27 mouse cellular contexts compared by ENCODE assay signal in genomic region chr9:10348741-10349140, GRCm38 (mm10).
DNase-seq lines count a peak whose midpoint lies in the region; ATAC-seq and TF ChIP-seq lines count a peak whose summit lies in the region.
"Had no signal": no experiment of that assay in that cellular context is flagged by ENCODE, and none has a peak within 500 bp of the region (broad histone marks: within the 10 kb centered on the region; RNA-seq: fewer than 3 reads in every experiment).

No protein-coding gene starts in this region.

- no peak overlapping the region for H3K4me2 ChIP-seq in forebrain, postnatal 0 days (ENCODE audit: low read depth)
- no peak overlapping the region for H3K4me2 ChIP-seq in forebrain, embryonic 15.5 days (replicated peaks)
- H3K4me2 ChIP-seq in liver, postnatal 0 days (ENCODE audit: low read depth, low read length) = no peak overlapping the region
- H3K4me2 ChIP-seq: embryonic facial prominence, embryonic 15.5 days; heart, embryonic 13.5 days; hindbrain, embryonic 13.5 days; limb, embryonic 13.5 days; liver, embryonic 15.5 days had no signal

- no peaks in the 10 kb centered on the region for H3K9me3 ChIP-seq in forebrain, postnatal 0 days (ENCODE audit: low read length)
- no peaks in the 10 kb centered on the region for H3K9me3 ChIP-seq in forebrain, embryonic 15.5 days
- no peaks in the 10 kb centered on the region for H3K9me3 ChIP-seq in liver, postnatal 0 days (ENCODE audit: low read length)
- H3K9me3 ChIP-seq in G1E (replicated peaks) = no peaks in the 10 kb centered on the region
- H3K9me3 ChIP-seq: embryonic facial prominence, embryonic 15.5 days; heart, embryonic 13.5 days; hindbrain, embryonic 13.5 days; limb, embryonic 13.5 days; liver, embryonic 15.5 days; midbrain, embryonic 10.5 days had no signal

- no peaks in the 10 kb centered on the region for H3K36me3 ChIP-seq in forebrain, postnatal 0 days (ENCODE audit: insufficient read depth)
- H3K36me3 ChIP-seq in forebrain, embryonic 15.5 days = no peaks in the 10 kb centered on the region
- no peaks in the 10 kb centered on the region for H3K36me3 ChIP-seq in liver, postnatal 0 days (replicated peaks; ENCODE audit: insufficient read depth, low read length)
- no peaks in the 10 kb centered on the region for H3K36me3 ChIP-seq in G1E (replicated peaks)
- H3K36me3 ChIP-seq: embryonic facial prominence, embryonic 15.5 days; heart, embryonic 13.5 days; hindbrain, embryonic 13.5 days; limb, embryonic 13.5 days; liver, embryonic 15.5 days; midbrain, embryonic 10.5 days had no signal

- TF ChIP-seq CTCF in forebrain, postnatal 0 days (IDR thresholded peaks at IDR 0.05; ENCODE audit: low read depth) = peak; percentile 23; the same call in 1 of the 2 replicates
- TF ChIP-seq CTCF in liver, postnatal 0 days (IDR thresholded peaks at IDR 0.05; ENCODE audit: low read depth) = peak; percentile 17; the same call in 1 of the 2 replicates
- peak; percentile 57 for TF ChIP-seq CTCF in G1E (IDR thresholded peaks at IDR 0.05; ENCODE audit: low read depth, low read length)

- TF ChIP-seq EP300 in liver, postnatal 0 days (IDR thresholded peaks at IDR 0.05; ENCODE audit: low read depth) = no peak

- no peaks in the 10 kb centered on the region for H3K4me1 ChIP-seq in forebrain, postnatal 0 days (ENCODE audit: insufficient read depth)
- H3K4me1 ChIP-seq in forebrain, embryonic 15.5 days = no peaks in the 10 kb centered on the region
- H3K4me1 ChIP-seq in liver, postnatal 0 days (ENCODE audit: insufficient read depth) = no peaks in the 10 kb centered on the region
- H3K4me1 ChIP-seq in G1E (ENCODE audit: insufficient read depth, low read depth, low read length) = no peaks in the 10 kb centered on the region
- H3K4me1 ChIP-seq: embryonic facial prominence, embryonic 15.5 days; heart, embryonic 13.5 days; hindbrain, embryonic 13.5 days; limb, embryonic 13.5 days; liver, embryonic 15.5 days; midbrain, embryonic 10.5 days had no signal

- 88% methylated on average over 9 of the region's 11 CpGs for WGBS in forebrain, postnatal 0 days
- 90% methylated on average over 11 of the region's 11 CpGs for WGBS in forebrain, embryonic 15.5 days
- 77% methylated on average over 10 of the region's 11 CpGs for WGBS in liver, postnatal 0 days (ENCODE audit: insufficient replicate concordance)

- ATAC-seq in forebrain, postnatal 0 days = no peak
- ATAC-seq in forebrain, embryonic 15.5 days (replicated peaks) = no peak
- no peak for ATAC-seq in liver, postnatal 0 days
- ATAC-seq in G1E (ENCODE audit: extremely low read depth, insufficient number of reproducible peaks, low FRiP score, poor library complexity, severe bottlenecking) = no peak
- no peak for ATAC-seq in cerebellum, adult (ENCODE audit: insufficient number of reproducible peaks, low FRiP score, low TSS enrichment)
- ATAC-seq: forebrain, embryonic 16.5 days; inflammation-experienced regulatory T-cells, adult 6 months; lung, postnatal 0 days had no signal

- no peak overlapping the region for H3K9ac ChIP-seq in forebrain, postnatal 0 days
- no peak overlapping the region for H3K9ac ChIP-seq in forebrain, embryonic 15.5 days (replicated peaks)
- H3K9ac ChIP-seq in liver, postnatal 0 days (replicated peaks) = no peak overlapping the region
- H3K9ac ChIP-seq: embryonic facial prominence, embryonic 15.5 days; heart, embryonic 13.5 days; hindbrain, embryonic 13.5 days; limb, embryonic 13.5 days; liver, embryonic 15.5 days had no signal

- DNase-seq in forebrain, postnatal 0 days = no peak
- no peak for DNase-seq in liver, postnatal 0 days
- DNase-seq in liver (no peak), G1E (ENCODE audit: low spot score) (no peak)
- DNase-seq in naive thymus-derived CD4-positive, alpha-beta T cell, adult 2 months (ENCODE audit: low read depth) = peak; percentile 1
- no peak for DNase-seq in ovary, postnatal 36 days (ENCODE audit: low spot score)
- DNase-seq: adrenal gland, adult 8-10 months; cerebellum, adult 2 months; cerebellum, postnatal 36 days; gastrocnemius, postnatal 25 days; heart, adult 2 months; heart, postnatal 14 days; kidney, adult 18-20 months; layer of hippocampus, postnatal 36 days; right cerebral cortex, postnatal 14 days; thymus, postnatal 25 days had no signal

- no peaks in the 10 kb centered on the region for H3K27me3 ChIP-seq in forebrain, postnatal 0 days (ENCODE audit: insufficient read depth, low read length)
- no peaks in the 10 kb centered on the region for H3K27me3 ChIP-seq in forebrain, embryonic 15.5 days
- no peaks in the 10 kb centered on the region for H3K27me3 ChIP-seq in liver, postnatal 0 days (ENCODE audit: insufficient read depth, low read length)
- H3K27me3 ChIP-seq in G1E (ENCODE audit: insufficient read depth, low read length) = no peaks in the 10 kb centered on the region
- H3K27me3 ChIP-seq: embryonic facial prominence, embryonic 15.5 days; heart, embryonic 13.5 days; hindbrain, embryonic 13.5 days; limb, embryonic 13.5 days; liver, embryonic 15.5 days had no signal

- no peak overlapping the region for H3K27ac ChIP-seq in forebrain, postnatal 0 days (ENCODE audit: low read depth, low read length)
- H3K27ac ChIP-seq in forebrain, embryonic 15.5 days (replicated peaks) = no peak overlapping the region
- H3K27ac ChIP-seq in liver, postnatal 0 days (ENCODE audit: low read depth) = no peak overlapping the region
- H3K27ac ChIP-seq: embryonic facial prominence, embryonic 15.5 days; heart, adult 2 months; heart, embryonic 13.5 days; hindbrain, embryonic 13.5 days; limb, embryonic 13.5 days; liver, embryonic 15.5 days; midbrain, embryonic 10.5 days had no signal

- H3K4me3 ChIP-seq in forebrain, postnatal 0 days (ENCODE audit: low read depth, low read length) = no peak overlapping the region
- H3K4me3 ChIP-seq in forebrain, embryonic 15.5 days = no peak overlapping the region
- no peak overlapping the region for H3K4me3 ChIP-seq in liver, postnatal 0 days (ENCODE audit: low read depth, low read length)
- H3K4me3 ChIP-seq in G1E (ENCODE audit: low read depth, low read length) = no peak overlapping the region
- H3K4me3 ChIP-seq: embryonic facial prominence, embryonic 15.5 days; heart, adult 2 months; heart, embryonic 13.5 days; hindbrain, embryonic 13.5 days; limb, embryonic 13.5 days; liver, embryonic 15.5 days; midbrain, embryonic 10.5 days had no signal
